Mouse (Mus musculus) cerebellum, adult 2 months (tissue): ENCODE results near the gene Tarbp1.

ENCODE experiments used
- CTCF ChIP-seq: fragments of 200-500 bp; IDR thresholded peaks from 2 replicates; pipeline ENCODE4 v1.5.1; 2011; ENCODE audit warnings: low read depth, mild to moderate bottlenecking, control low read depth, low read length, moderate library complexity, borderline replicate concordance; ENCODE audit not compliant: insufficient read depth
- POLR2A ChIP-seq: fragments of 200-500 bp; IDR thresholded peaks from 2 replicates; pipeline ENCODE4 v1.6.1; 2011; ENCODE audit warnings: low read length, control low read depth, borderline replicate concordance; ENCODE audit not compliant: insufficient read depth

DNA sequence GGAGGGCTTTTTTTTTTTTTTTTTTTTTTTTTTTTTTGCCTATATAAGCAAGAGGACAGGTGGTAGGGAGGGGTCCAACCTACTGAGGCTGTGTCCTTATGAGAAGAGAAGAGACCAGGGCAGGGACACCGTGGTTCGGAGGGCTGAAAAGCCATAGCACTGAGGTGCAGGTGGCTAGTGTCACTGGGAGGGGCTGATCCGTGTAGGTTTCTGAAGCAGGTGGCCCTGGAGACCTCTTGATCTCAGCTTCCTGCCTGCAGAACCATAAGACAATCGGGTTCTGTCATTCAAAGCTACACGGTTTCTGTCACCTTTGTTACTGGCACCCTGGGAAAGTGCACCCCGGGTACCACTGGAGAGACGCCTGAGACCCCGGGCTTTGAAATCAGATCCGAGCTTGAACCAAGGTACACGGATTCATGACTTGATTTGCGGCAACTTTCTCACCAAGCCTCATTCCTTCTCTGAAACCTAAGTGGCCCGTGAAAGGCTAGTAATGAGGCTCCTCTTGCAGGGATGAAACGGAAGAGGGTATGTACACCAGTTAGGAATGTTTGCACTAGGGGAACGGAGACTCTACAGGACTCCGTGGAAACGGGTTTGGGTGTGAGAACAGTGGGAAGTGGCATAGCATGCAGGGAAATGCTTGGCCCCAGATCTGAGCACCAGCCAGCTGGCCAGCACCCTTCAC lies 29.8 kb upstream of the Tarbp1 start:
- TF ChIP-seq CTCF, result no peak
- no peak for TF ChIP-seq POLR2A
